In genomic region chr13:107891946-107892345, GRCm38 (mm10) we compare ENCODE assay signal across 8 mouse cellular contexts.
DNase-seq lines count a peak whose midpoint lies in the region; ATAC-seq and TF ChIP-seq lines count a peak whose summit lies in the region.

No protein-coding gene starts in this region.

- no peaks in the 10 kb centered on the region for H3K36me3 ChIP-seq in liver, adult 2 months (ENCODE audit: control insufficient read depth, insufficient read depth, low read length)
- no peaks in the 10 kb centered on the region for H3K36me3 ChIP-seq in embryonic facial prominence, embryonic 13.5 days
- no peaks in the 10 kb centered on the region for H3K36me3 ChIP-seq in intestine, embryonic 14.5 days (ENCODE audit: control insufficient read depth, insufficient read depth, low read length)
- H3K36me3 ChIP-seq in neural tube, embryonic 12.5 days: no peaks in the 10 kb centered on the region

- peaks cover 14% of the 10 kb centered on the region for H3K79me2 ChIP-seq in liver, adult 2 months (ENCODE audit: control insufficient read depth, insufficient read depth, low read length)

- peak overlapping the region; percentile 45 for H3K4me3 ChIP-seq in liver, adult 2 months (ENCODE audit: insufficient read depth, low read depth, low read length)
- peak overlapping the region; percentile 86 for H3K4me3 ChIP-seq in embryonic facial prominence, embryonic 13.5 days
- peak overlapping the region; percentile 92 for H3K4me3 ChIP-seq in intestine, embryonic 14.5 days (ENCODE audit: low read depth, low read length)
- peak overlapping the region; percentile 96 for H3K4me3 ChIP-seq in neural tube, embryonic 12.5 days

- peak overlapping the region; percentile 85 for H3K4me2 ChIP-seq in embryonic facial prominence, embryonic 13.5 days
- H3K4me2 ChIP-seq in intestine, embryonic 14.5 days (ENCODE audit: low read length): peak overlapping the region; percentile 95
- H3K4me2 ChIP-seq in neural tube, embryonic 12.5 days (replicated peaks): peak overlapping the region; percentile 80

- peaks cover 2% of the 10 kb centered on the region for H3K4me1 ChIP-seq in liver, adult 2 months (ENCODE audit: control insufficient read depth, insufficient read depth, low read length)
- peaks cover 18% of the 10 kb centered on the region for H3K4me1 ChIP-seq in embryonic facial prominence, embryonic 13.5 days
- H3K4me1 ChIP-seq in intestine, embryonic 14.5 days (replicated peaks; ENCODE audit: control insufficient read depth, insufficient read depth, low read length): peaks cover 15% of the 10 kb centered on the region
- peaks cover 13% of the 10 kb centered on the region for H3K4me1 ChIP-seq in neural tube, embryonic 12.5 days

- peak overlapping the region; percentile 49; the same call in 1 of the 2 replicates for H3K9ac ChIP-seq in liver, adult 2 months (ENCODE audit: low read depth, low read length)
- peak overlapping the region; percentile 85; the same call in 1 of the 2 replicates for H3K9ac ChIP-seq in embryonic facial prominence, embryonic 13.5 days
- peak overlapping the region; percentile 58 for H3K9ac ChIP-seq in intestine, embryonic 14.5 days (ENCODE audit: low read length)
- H3K9ac ChIP-seq in neural tube, embryonic 12.5 days: peak overlapping the region; percentile 89

- no peak for TF ChIP-seq POLR2A in liver, adult 2 months (IDR thresholded peaks at IDR 0.05; ENCODE audit: extremely low read depth, insufficient read depth, low read length)

- no peak for TF ChIP-seq CTCF in liver, adult 2 months (IDR thresholded peaks at IDR 0.05; ENCODE audit: low read depth, low read length)

- WGBS in liver, adult 2 months: 12% methylated on average over 11 of the region's 11 CpGs
- 10% methylated on average over 11 of the region's 11 CpGs for WGBS in embryonic facial prominence, embryonic 13.5 days
- 13% methylated on average over 11 of the region's 11 CpGs for WGBS in intestine, embryonic 14.5 days
- WGBS in neural tube, embryonic 12.5 days: 12% methylated on average over 11 of the region's 11 CpGs

- ATAC-seq in embryonic facial prominence, embryonic 13.5 days (ENCODE audit: insufficient number of reproducible peaks, insufficient read depth, low FRiP score, low TSS enrichment, low read depth): no peak
- ATAC-seq in intestine, embryonic 14.5 days (replicated peaks; ENCODE audit: low FRiP score, low TSS enrichment, low read depth): no peak
- ATAC-seq in neural tube, embryonic 12.5 days (ENCODE audit: low FRiP score, low read depth): no peak
- ATAC-seq in monocyte, adult 5-6 weeks (replicated peaks; ENCODE audit: insufficient number of reproducible peaks, low FRiP score, low TSS enrichment, poor library complexity, severe bottlenecking): no peak

- H3K9me3 ChIP-seq in embryonic facial prominence, embryonic 13.5 days: no peaks in the 10 kb centered on the region
- H3K9me3 ChIP-seq in intestine, embryonic 14.5 days (ENCODE audit: control insufficient read depth, low read length): no peaks in the 10 kb centered on the region
- H3K9me3 ChIP-seq in neural tube, embryonic 12.5 days: no peaks in the 10 kb centered on the region

- DNase-seq in liver, adult 2 months (ENCODE audit: extremely low read depth, low read depth, low spot score): no peak
- DNase-seq in liver: no peak
- no peak for DNase-seq in intestine, embryonic 14.5 days (ENCODE audit: low spot score)
- DNase-seq in left cerebral cortex, adult 18-20 months (ENCODE audit: low spot score in 2 of 2): no peak
- no peak for DNase-seq in cerebellum, postnatal 10 days

- peak overlapping the region; percentile 17; the same call in 1 of the 2 replicates for H3K27ac ChIP-seq in liver, adult 2 months (replicated peaks; ENCODE audit: insufficient read depth, low read depth, low read length)
- no peak overlapping the region; the same call in 1 of the 2 replicates for H3K27ac ChIP-seq in embryonic facial prominence, embryonic 13.5 days
- H3K27ac ChIP-seq in intestine, embryonic 14.5 days (ENCODE audit: low read depth): peak overlapping the region; percentile 92; the same call in 1 of the 2 replicates
- no peak overlapping the region for H3K27ac ChIP-seq in neural tube, embryonic 12.5 days

- H3K27me3 ChIP-seq in liver, adult 2 months (ENCODE audit: control insufficient read depth, insufficient read depth, low read length): no peaks in the 10 kb centered on the region
- peaks cover 17% of the 10 kb centered on the region for H3K27me3 ChIP-seq in embryonic facial prominence, embryonic 13.5 days
- H3K27me3 ChIP-seq in intestine, embryonic 14.5 days (replicated peaks; ENCODE audit: control insufficient read depth, insufficient read depth, low read length): no peaks in the 10 kb centered on the region
- H3K27me3 ChIP-seq in neural tube, embryonic 12.5 days (replicated peaks): no peaks in the 10 kb centered on the region

Comparison
In these comparisons a context has a peak if more than half of its experiments do, and no peak if none do; other contexts are left out.
1. H3K27ac ChIP-seq: peak in liver, adult 2 months (single experiment) and intestine, embryonic 14.5 days (single experiment); none in embryonic facial prominence, embryonic 13.5 days (single experiment) and neural tube, embryonic 12.5 days (single experiment).
2. H3K4me3 ChIP-seq: peak in every context shown above with its lines; median percentile 96 in neural tube, embryonic 12.5 days; 92 in intestine, embryonic 14.5 days; 86 in embryonic facial prominence, embryonic 13.5 days; 45 in liver, adult 2 months.
3. Peak in every context shown above with its lines, with median percentiles within 50 percentile points of each other: H3K9ac ChIP-seq and H3K4me2 ChIP-seq.